Mouse (Mus musculus): Measurements from ENCODE around the gene 6330403K07Rik.

DNA sequence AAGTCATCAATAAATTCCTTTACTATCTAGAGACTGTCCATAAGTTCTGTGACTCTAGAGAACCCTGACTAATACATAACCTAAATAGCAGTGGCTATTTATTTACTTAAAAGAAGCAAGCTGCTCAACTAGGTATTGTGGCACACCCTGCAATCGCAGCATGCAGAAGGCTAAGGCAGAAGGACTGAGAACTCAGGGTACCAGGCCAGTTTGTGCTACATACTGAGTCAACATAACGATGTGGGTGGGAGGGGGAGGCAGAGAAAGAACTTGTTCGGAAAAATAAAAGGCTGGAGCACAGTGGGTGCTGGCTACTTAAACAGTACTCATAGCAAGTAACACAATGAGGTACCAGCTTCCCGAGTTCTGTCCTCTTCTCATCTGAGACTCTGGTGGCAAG lies 32.1 kb downstream of the 6330403K07Rik start:
- no peak for TF ChIP-seq POLR2A (IDR thresholded peaks at IDR 0.05; ENCODE audit: borderline replicate concordance, insufficient read depth, low read length)
- no peak for TF ChIP-seq CTCF (IDR thresholded peaks at IDR 0.05; ENCODE audit: borderline replicate concordance, insufficient read depth, low read depth, low read length)

Measured in cerebellum, adult 2 months (tissue).